Mouse (Mus musculus) B cell, adult 2 months (primary cell): ENCODE data around the gene Agbl1.

Experiments
- DNase-seq, 2 experiments: peaks; one replicate each; pipeline ENCODE4 v3.0.0; 2022

The Agbl1 gene

GRCm38 (mm10) chr7:76971334-76971733 lies 741.6 kb downstream of the Agbl1 start:
- peak in 1 of 2 experiments; percentile 2 for DNase-seq

- DNase-seq = no peak
These were observed 779.9 kb downstream of the Agbl1 start for GRCm38 (mm10) chr7:77009571-77009970.

GRCm38 (mm10) chr7:77029019-77029418 lies 799.3 kb downstream of the Agbl1 start:
- no peak for DNase-seq

GRCm38 (mm10) chr7:77076033-77076432 lies 846.3 kb downstream of the Agbl1 start:
- no peak for DNase-seq

GRCm38 (mm10) chr7:77087266-77087665 lies 857.6 kb downstream of the Agbl1 start:
- no peak for DNase-seq

GRCm38 (mm10) chr7:77095153-77095552 lies 865.5 kb downstream of the Agbl1 start:
- no peak for DNase-seq

- no peak for DNase-seq
These were observed 884.3 kb downstream of the Agbl1 start for GRCm38 (mm10) chr7:77114021-77114420.

GRCm38 (mm10) chr7:77129045-77129444 lies 899.4 kb downstream of the Agbl1 start:
- DNase-seq = no peak

- no peak for DNase-seq
These were observed 902.3 kb downstream of the Agbl1 start for GRCm38 (mm10) chr7:77131950-77132349.

- peak; percentile 1 to 3 for DNase-seq
These were observed 903.1 kb downstream of the Agbl1 start for GRCm38 (mm10) chr7:77132615-77133420.

- no peak for DNase-seq
These were observed 905.2 kb downstream of the Agbl1 start for GRCm38 (mm10) chr7:77134860-77135259.

- DNase-seq = no peak
These were observed 909.0 kb downstream of the Agbl1 start for GRCm38 (mm10) chr7:77138707-77139106.

- DNase-seq = no peak
These were observed 917.8 kb downstream of the Agbl1 start for GRCm38 (mm10) chr7:77147527-77147926.

GRCm38 (mm10) chr7:77148820-77149219 lies 919.1 kb downstream of the Agbl1 start:
- DNase-seq = no peak

GRCm38 (mm10) chr7:77149846-77150245 lies 920.2 kb downstream of the Agbl1 start:
- no peak for DNase-seq

GRCm38 (mm10) chr7:77152393-77152792 lies 922.7 kb downstream of the Agbl1 start:
- DNase-seq = no peak

- DNase-seq = no peak
These were observed 923.2 kb downstream of the Agbl1 start for GRCm38 (mm10) chr7:77152909-77153308.

- no peak for DNase-seq
These were observed 935.2 kb downstream of the Agbl1 start for GRCm38 (mm10) chr7:77164921-77165320.
